Mouse (Mus musculus) testis, postnatal 10 days (tissue): ENCODE results near the gene Clspn.

Experiments
- DNase-seq: peaks from one replicate; pipeline ENCODE4 v3.0.0; 2021; ENCODE audit warnings: low spot score

The Clspn gene

GRCm38 (mm10) chr4:126563798-126564197, 7.1 kb downstream of the Clspn start:
- DNase-seq: no peak

GRCm38 (mm10) chr4:126567243-126567642, 10.5 kb downstream of the Clspn start:
- no peak for DNase-seq

DNA sequence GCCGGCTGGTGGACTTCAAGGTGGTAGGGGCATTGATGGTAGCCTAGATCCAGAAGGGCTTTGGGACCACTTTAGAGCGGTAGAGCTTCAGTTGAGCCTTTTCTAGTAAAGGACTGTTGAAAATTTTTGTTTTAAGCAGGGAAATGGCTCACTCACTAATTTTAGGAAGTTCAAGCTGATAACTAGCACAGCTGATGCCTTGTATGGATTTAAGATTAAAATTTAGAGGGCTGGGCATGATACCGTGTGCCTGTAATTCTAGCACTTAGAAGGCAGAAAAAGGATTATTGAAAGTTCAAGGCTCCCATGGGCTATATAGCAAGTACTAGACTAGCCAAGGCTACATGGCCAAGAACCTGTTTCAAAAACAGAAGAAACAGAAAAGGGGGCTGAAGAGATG, 13.0 kb downstream of the Clspn start:
- DNase-seq: no peak

DNA sequence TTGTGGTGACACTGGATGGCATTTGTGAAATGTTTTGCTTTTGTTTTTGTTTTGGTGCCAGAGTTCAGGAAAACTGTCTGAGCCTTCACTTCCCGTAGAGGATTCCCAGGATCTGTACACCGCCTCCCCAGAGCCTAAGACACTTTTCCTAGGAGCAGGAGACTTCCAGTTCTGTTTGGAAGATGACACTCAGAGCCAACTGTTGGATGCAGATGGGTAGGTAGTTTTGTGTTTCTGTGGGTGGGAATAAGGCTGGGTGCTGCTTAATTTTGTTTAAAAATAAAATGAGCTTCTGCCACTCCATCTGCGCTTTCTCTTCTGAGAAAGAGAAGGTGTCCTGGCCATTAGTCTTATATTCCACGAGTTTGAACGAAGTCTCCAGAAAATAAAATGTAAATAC, 19.5 kb downstream of the Clspn start:
- no peak for DNase-seq

- DNase-seq: no peak
These were observed 21.2 kb downstream of the Clspn start for GRCm38 (mm10) chr4:126577920-126578319.

- DNase-seq: no peak
These were observed 22.3 kb downstream of the Clspn start for GRCm38 (mm10) chr4:126579077-126579476.

DNA sequence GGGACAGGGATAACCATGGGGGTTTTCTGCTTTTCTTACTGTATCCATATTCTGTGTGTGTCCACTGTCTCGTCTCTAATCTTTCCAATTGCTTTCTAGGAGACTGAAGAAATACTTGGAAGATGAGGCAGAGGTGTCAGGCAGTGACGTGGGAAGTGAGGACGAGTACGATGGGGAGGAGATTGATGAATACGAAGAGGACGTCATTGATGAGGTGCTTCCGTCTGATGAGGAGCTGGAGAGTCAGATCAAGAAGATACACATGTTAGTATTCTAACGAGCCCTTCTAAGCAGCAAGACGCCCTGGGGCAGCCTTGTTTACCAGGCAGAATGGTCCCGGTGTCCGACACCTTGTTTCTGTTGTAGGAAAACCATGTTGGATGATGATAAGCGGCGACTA, 29.0 kb downstream of the Clspn start:
- DNase-seq: no peak

DNA sequence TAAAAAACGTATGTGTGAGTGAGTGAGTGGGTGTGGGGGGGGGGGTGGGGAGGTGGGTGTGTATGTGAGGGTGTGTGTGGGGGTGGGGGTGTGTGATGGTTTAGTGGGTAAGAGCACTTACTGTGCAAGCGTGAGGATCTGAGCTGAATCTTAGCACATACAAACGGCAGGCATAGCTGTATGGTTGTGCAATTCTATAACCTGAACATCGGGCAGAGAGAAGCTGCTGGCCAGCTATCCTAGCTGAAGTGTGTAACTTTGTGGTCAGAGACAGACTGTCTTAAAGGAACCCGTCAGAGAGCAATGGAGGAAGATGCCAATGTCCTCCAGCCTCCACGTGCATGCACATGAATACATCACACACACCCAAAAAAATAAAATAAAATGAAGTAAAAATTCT, 35.3 kb downstream of the Clspn start:
- DNase-seq: no peak

DNA sequence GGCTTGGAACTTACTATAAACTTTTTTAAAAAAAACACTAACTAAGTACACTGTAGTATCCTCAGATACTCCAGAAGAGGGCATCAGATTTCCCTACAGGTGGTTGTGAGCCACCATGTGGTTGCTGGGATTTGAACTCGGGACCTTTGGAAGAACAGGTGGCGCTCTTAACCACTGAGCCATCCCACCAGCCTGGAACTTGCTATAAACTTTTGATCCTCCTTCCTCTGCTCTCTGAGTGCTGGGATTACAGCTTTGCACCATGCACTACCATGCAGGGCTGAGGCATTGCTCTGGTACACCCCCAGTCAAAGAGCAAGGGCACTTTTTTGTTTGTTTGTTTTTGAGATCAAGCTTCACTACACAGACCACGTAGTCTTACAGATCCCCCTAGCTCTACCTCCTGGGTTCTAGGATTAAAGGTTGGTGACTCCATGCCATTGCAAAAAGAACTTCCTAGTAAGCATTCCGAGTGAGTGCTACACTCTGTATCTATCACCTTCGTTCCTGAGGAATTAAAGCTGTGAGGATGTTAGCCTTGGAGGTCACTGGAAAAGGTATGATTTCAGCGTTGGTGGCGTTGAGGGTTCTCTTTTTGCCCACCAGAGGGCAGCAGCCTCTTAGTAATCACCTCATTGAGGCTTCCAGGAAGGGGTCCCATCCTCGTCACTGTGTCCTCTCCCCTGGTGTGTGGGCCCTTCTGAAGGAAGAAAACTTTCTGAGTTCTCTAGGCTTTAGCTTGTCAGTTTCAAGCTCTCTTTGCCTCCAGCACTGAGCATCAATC, 43.4 kb downstream of the Clspn start:
- peak; percentile 77 for DNase-seq

DNA sequence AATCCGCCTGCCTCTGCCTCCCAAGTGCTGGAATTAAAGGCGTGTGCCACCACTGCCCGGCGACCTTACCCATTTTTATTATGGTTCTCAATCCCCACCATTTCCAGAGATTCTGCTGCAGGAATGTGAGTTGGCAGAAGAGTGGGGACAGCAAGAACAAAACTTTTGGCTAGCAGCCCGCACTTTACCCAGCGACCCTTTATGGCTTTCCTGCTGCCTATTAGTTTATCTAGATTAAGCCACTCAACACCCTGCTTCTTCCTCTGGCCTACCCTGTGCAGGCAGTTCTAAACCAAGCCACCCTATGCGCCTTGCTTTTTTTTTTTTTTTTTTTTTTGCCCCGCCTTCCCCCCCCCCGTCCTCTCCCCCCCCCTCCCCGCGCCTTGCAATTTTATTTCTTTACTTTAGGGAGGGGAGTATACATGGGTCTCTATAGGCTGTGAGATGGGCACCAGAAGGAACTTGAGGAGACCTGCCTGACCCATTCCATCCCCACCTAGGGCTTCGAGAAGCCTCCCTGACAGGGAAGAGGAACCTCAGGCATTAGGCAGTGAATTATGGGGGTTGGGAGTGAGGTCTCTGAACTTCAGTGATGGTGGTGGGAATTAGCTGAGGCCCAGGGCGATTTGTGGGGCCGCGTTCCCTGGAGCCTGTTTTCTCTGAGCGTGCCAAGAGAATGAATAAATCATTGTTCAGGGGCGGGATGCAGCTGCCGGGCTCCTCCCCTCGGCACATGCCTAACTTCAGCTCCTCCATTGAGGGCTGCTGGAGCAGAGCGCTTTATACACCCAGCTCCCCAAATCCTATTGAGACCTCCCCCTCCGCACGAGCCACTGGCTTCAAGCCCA, 45.1 kb downstream of the Clspn start:
- peak; percentile 58 for DNase-seq

DNA sequence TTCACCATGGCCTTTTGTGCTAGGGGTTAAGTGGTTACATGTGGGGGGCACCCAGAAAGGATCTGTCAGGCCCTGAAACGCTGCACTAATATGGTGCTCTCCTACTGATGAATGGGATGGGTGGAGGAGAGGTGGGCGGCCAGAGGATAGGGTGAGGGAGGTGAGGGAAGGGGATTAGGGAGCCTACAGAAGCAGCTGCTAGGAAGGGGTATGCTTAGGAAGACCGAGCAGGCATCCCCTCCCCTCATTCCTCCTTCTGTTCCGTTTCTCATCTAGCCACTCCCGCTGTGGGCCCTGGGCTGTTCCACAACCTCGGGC, 45.7 kb downstream of the Clspn start:
- DNase-seq: no peak

- no peak for DNase-seq
These were observed 47.4 kb downstream of the Clspn start for GRCm38 (mm10) chr4:126604141-126604540.

GRCm38 (mm10) chr4:126605751-126606150, 49.0 kb downstream of the Clspn start:
- DNase-seq: no peak

DNA sequence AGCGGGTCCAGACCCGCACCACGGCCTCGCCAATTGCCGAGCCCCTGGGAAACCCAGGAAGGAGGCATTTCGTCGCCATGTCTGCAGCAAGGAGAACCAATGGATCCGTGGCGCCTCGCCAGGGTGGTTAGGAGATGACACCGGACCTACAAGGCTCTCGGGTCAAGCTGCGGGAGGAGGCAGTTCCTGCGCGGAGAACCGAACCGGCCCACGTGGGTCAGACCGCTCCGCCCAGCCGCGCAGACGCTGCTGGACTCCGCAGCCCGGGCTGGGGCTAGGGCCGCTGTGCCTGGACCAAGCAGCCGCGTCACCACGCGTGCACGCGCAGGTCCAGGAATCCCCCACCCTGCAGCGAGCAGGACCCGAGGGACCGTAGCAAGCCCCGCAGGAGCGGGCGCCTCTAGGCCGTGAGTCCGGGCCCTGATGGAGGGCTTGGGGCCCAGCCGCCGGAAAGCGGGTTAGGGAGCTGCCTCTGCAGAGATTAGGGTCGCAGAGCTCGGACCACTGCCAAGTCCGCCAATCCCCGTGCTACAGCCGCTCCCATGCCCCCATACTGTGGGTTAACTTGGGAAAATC, 53.0 kb downstream of the Clspn start, which contains the start of gene 5730409E04Rik:
Gene 5730409E04Rik (plus strand): TSS at position 213 of the 576 bp plus-strand sequence.
- peak; percentile 92 for DNase-seq

DNA sequence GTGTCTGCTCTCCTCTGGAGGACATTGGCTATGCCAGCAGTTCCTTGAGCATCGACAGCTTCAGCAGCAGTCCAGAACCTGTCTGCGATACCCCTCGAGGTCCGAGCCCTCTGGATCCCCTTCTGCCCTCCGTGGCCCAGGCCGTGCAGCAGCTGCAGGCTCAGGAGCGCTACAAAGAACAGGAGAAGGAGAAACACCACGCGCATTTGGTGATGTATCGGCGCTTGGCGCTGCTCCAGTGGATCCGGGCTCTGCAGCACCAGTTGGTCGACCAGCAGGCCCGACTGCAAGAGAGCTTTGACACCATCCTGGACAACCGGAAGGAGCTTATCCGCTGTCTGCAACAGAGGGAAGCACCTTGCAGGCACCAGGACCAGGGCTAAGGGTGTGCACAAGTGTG, 55.3 kb downstream of the Clspn start:
- peak; percentile 56 for DNase-seq

GRCm38 (mm10) chr4:126616312-126616711, 59.6 kb downstream of the Clspn start:
- DNase-seq: no peak

GRCm38 (mm10) chr4:126619691-126620330, 63.1 kb downstream of the Clspn start:
- no peak for DNase-seq

GRCm38 (mm10) chr4:126620349-126620874, 63.7 kb downstream of the Clspn start:
- DNase-seq: no peak

DNA sequence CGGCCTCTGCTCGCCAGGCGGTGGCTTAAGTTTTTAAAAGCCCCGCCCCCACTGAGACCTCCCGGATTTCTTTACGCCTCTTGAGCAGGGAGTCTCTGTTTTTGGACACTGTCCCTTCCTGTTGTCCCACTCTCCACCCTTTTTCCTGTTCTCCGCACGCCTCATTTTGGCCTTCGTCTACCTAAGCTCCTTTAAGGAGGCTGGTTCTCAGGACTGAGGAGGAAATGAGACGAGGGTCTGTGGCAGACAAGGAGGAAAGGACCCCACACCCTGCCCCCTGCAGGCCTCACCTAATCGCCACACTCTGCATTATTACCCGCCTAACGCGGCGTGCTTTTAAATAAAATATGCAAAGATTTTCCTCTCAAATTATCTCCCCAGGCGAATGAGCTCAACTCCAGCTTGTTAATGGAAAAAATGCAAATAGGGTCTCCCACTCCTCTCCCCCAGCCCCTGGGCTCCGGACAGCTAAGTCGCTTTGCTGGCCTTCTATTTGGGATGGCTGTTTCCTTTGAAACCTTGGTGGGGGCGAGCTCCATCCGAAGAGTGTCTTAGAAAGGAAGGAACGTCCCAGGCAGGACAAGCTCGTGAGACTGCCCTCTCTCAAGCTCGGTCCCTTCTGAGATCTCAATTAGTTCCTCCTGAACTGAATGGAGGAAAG, 70.4 kb downstream of the Clspn start:
- DNase-seq: no peak

- no peak for DNase-seq
These were observed 75.2 kb downstream of the Clspn start for GRCm38 (mm10) chr4:126631922-126632321.

DNA sequence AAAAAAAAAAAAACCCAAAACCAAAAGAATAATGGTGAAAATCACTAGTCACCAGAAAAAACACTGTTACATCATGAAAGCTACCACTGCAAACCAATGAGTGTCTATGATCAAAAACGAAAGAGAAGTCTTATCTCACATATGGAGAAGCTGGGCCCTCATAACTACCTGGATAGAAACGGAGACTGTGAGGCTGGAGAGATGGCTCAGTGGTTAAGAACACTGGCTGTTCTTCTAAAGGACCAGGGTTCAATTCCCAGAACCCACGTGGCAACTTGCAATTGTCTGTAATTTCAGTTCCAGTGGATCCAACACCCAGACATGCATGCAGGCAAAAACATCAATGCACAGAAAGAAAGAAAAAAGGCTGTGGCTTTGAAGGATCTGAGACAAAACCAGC, 75.9 kb downstream of the Clspn start:
- DNase-seq: no peak

GRCm38 (mm10) chr4:126636330-126636729, 79.6 kb downstream of the Clspn start:
- DNase-seq: no peak
